Mouse (Mus musculus) large intestine, adult 2 months (tissue): ENCODE data around the gene Myo16. TPM values are rescaled to one million over a fixed set of nuclear protein-coding genes. Genes with fewer than 3 reads are reported as not detected.

Experiments
- polyA plus RNA-seq: library from polyadenylated mRNA; depleted of rRNA; stranded (reverse); fragments of >200 nt; gene quantifications from 2 replicates; pipeline ENCODE4 v1.2.3, GENCODE M21; 2012; rRNA removed

Gene Myo16
- polyA plus RNA-seq, 1 experiment, result 0.06 TPM

Other genes starting within 250 kb of the Myo16 start
- gene Lig4, start 176.2 kb upstream of the Myo16 start, polyA plus RNA-seq, result 1.4 and 2.6 TPM in 2 replicates
- 6.6 and 8.1 TPM in 2 replicates for gene Abhd13, start 176.2 kb upstream of the Myo16 start, polyA plus RNA-seq
- 5.7 and 9.4 TPM in 2 replicates for gene Tnfsf13b, start 147.4 kb upstream of the Myo16 start, polyA plus RNA-seq